Mouse (Mus musculus) layer of hippocampus, adult 18-20 months (tissue): ENCODE results near the gene Stambpl1. TPM values are rescaled to one million over a fixed set of nuclear protein-coding genes. Genes with fewer than 3 reads are reported as not detected.

Experiments
- DNase-seq, 2 experiments: peaks; one replicate each; pipeline ENCODE4 v3.0.0; 2022; ENCODE audit warnings: low spot score in 2 of 2
- long read RNA-seq: library from polyadenylated mRNA; stranded (forward); transcript quantifications from one replicate; pipeline ENCODE4 v2.0.0, GENCODE M21; 2021
- total RNA-seq, 2 experiments: library from RNA; stranded (reverse); gene quantifications; 2 replicates each; pipeline ENCODE4 v1.2.3; 2021

Gene Stambpl1
- total RNA-seq = 10 to 100 TPM; 19.8 to 20.9 TPM
- long read RNA-seq, transcript Stambpl1-201 (11 exons, 2,024 nt) = major isoform, 10 of 16 reads
- long read RNA-seq, partial matches to known transcripts = 0 of 16 reads
- long read RNA-seq, other reads (novel, unspliced or antisense) = 6 of 16 reads

DNA sequence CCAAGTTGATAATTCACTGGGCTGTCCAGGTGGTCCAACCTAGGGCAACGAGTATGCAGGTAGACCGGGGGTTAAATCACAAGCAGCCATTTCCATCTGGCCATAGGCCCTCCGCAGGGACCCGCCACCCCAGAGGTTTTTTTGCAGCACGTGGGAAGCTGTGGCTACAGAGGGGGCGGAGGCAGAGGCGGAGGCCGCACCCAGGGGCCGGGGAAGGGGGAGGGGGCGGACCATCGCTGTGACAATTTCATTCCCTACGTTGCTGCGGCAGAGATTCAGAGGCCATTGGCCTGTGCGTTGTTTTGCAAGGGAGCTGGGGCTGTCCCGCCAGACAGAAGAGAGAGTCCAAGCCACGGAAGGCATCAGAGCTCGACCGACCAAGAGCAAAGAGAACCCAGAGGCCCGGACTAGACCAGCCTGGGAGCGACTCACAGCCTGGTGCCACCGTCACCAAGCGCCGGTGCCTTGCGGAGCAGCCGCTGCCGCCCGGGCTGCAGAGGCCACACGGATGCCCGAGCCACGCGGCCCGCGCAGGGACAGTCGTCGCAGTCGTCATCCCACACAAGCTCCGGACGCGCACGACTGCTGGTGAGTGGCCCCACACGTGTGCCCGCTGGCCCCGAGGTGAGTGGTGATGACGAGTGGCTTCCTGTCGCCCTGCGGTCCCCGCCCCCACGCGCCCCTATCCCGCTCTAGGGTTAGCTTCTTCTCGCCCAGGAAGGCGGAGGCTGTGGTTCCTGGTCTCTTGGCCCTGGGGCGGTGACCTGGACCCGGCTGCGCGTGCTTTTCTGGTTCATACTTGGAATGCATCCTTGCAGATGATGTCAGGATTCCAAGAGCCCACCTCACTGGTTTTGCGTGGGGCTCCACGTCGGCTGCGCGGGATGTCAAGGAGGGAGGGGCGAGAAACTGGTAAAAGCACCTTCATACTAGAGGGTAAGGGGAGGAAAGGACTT is at the start of gene Stambpl1:
Gene Stambpl1, plus strand, starts transcription at position 222 of the 956 bp plus-strand sequence.
- DNase-seq = peak; percentile 63 to 68

- no peak for DNase-seq
Observed at GRCm38 (mm10) chr19:34148421-34148820, 43.6 kb upstream of the Stambpl1 start.

- peak in 1 of 2 experiments; percentile 28 for DNase-seq
Observed at GRCm38 (mm10) chr19:34151909-34152308, 40.1 kb upstream of the Stambpl1 start.

DNA sequence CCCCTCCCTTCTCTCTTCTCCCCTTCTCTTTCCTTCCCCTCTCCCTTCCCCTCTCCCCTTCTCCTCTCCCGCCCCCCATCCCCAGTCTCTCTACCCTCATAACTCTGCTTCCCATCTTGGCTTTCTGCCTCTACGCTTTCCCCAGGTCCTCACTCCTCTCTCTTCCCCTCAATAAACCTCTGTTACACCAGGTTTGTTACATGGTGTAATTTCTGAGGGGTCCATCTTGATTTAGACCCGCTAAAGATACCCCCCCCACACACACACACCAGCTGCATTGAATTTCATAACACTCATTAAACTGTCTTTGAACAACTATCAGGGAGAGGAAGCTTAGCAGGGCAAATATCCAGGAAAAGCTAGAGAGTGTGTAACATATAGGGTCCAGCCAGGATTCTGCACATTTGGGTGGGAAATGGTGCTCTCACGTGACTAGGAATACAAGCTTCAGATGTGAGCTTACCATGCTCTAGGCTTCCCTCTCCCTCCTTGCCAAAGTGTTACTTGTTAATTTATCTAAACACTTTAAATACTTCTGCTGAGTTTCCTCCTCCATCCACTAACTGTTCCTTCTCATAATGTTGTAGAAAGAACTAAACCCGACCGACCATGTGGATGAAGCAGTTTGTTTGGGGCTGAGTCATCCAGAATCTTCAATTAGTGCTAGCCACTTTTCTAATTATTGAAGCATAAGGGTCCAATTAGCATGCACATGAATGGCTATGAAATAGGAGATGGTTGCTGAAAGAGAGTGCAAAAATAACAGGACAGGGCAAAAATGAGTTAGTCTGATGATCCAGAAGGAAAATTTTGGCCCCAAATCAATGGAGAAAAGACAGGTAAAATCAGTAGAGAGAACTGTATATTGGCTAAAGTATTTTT is 38.5 kb upstream of the Stambpl1 start:
- DNase-seq = peak in 1 of 2 experiments; percentile 9

GRCm38 (mm10) chr19:34162693-34163092 is 29.3 kb upstream of the Stambpl1 start:
- DNase-seq = no peak

DNA sequence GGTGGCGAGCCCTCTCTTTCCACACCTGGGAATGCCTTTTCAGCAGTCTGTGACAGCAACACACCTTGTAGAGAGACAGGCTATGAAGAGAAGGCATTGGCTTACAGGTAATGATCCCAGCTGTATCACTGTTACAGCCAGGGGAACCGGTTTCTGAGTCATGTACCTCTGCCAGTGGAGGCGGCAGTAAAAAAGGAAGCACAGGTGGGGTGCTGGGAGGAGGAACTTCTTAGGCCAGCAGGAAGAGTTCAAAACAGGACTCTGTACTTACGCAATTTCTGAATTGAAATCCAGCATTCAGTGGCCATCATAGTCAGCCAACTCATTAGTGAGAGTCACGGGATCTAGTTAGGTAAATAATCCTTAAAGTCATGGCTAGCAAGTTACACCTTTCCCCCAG is 26.1 kb upstream of the Stambpl1 start, which contains the start of gene Ankrd22:
Gene Ankrd22, minus strand, starts transcription at position 163 of the 400 bp plus-strand sequence.
- no peak for DNase-seq

- no peak for DNase-seq
Observed at GRCm38 (mm10) chr19:34166386-34166785, 25.6 kb upstream of the Stambpl1 start.

DNA sequence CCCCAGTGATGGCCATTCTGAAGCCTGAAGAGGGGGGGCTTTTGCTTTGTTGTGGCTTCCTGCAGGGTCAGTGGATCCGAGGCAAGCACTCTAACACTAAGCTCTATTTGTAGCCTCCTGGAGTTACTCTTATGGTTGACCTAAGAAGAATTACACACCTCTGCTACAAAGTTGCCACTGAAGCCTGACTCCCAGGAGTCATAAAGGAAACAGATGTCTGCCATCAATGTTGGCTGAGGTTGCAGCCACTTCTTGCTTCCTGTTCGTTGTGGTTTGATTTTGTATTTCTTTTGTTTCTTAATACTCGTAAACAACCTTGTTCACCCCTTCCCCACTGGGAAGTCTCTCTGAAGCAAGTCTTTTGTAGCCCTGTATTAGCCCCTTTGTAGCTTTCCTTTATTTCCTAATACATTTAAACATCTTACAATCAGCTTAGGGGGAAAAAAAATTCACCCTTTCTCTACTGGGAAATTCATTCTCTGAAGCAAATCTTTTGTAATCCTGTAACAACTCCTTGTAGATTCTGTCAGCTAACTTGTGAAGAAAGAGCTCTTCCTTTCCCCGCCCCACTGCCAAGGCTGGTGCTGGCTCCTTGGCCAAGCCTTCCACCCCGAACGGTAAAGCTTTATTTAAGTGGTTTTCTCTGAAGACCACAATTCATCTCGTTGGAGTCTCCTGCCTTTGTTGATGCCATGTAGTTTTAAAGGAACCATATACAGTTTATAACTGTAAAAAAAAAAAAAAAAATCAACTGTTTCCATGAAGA is 23.9 kb upstream of the Stambpl1 start:
- DNase-seq = no peak

DNA sequence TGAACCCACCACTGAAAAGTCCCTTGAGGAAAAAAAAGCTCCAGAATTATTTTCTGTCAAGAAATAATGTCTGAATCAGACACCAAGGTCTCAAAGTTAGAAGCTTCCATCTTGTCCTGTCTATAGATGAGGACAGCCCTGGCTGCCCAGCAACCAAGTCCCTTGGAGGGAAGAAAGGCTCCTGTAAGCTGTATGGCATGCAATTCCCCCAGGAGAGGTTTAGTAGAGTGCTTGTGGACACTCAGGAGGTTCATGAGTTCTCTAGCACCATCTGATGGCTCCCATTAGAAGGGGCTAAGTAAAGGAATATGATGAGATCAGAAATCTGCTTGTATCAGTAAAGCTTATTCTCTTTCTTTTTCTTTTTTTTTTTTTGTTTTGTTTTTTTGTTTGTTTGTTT is 22.9 kb upstream of the Stambpl1 start:
- no peak for DNase-seq

GRCm38 (mm10) chr19:34171167-34171566 is 20.9 kb upstream of the Stambpl1 start:
- DNase-seq = no peak

DNA sequence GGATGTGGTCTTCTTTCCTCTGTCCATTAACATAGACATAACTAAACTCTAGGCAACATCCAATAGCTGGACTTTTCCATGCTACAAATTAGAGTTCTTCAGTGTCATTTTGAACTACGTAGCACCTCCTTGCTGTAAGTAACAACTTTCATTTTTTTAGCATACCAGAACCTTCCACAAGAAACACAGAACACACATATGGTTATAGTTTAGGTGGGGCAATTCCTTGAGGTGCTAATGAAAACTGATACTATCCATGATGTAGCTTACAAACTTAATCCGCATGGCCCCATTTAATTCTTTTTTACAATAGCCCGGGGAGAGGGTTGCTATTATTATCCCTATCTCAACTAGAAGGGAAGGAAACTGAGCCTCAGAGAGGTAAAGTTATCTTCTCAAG is 18.0 kb upstream of the Stambpl1 start:
- no peak for DNase-seq

DNA sequence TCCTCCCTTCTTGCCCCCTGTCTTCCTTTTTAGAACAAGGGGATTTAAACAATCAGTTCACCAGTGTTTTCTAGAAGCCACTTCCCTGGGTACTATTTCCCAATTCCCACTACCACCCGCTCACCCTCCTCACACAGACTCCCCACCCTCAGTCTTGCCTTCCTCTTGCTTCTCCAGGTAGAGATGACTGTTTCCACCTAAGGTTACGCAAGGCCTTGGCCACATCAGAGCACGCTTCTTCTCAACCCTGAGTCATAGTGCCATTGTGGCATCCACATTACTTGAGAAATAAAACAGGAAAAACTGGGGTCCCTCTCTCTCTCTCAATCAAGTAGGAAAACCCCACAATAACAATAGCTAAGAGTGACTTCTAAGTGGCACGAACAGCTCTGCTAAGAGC is 12.9 kb upstream of the Stambpl1 start:
- DNase-seq = no peak

DNA sequence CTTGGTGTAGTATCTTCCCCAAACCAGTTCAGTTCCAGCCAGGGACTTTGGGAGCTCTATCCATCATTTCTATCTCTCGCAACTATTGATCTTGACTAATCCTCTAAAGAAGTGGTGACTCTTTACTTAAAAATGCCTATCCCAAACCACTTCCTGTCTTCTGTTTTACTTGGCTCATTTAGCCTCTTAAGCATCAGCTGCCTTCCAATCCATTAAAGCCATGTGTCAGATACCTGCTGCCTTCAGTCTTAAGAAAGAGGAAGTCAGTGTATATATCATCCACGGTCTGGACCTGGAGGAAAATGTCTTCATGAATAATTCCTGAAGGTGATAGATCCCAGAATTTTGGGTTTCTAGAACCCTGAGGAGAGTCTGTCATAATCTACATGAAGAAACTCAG is 11.7 kb upstream of the Stambpl1 start:
- DNase-seq = no peak

DNA sequence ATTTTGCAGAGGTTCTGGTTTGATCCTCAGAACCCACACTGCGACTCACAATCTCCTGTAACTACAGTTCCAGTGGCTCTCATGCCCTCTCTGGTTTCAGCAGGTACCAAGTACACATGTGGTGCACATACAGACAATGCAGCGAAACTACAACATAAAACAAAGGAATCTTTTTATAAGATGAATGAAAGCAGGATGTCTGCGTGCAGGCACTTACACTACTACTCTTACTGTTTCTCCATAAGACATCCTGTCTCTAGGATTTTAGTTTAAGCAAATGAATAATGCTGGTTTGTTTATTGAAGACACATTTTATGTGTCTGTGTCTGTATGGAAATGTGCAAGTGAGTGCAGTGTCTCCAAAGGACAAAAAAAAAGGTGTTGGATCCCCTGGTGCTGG is 10.8 kb upstream of the Stambpl1 start:
- DNase-seq = no peak

GRCm38 (mm10) chr19:34182490-34182889 is 9.5 kb upstream of the Stambpl1 start:
- DNase-seq = no peak

- DNase-seq = no peak
Observed at GRCm38 (mm10) chr19:34186845-34187244, 5.2 kb upstream of the Stambpl1 start.

DNA sequence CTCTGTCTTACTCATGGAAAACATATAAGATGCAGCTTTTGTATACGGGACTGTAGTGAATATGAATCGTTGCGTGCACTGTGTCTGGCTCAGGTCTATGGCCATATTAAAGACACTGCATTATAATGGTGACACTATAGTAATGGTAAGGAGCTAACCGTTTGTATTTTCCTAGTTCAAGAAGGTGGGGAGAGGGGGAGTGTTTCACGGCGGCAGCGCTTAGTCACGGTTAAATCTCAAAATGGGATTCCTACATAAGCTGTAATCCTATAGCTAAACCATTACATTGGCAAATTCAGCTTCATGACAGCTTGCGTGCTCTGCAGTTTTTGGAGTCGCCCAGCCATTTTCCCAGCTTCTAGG is 403 bp upstream of the Stambpl1 start:
- DNase-seq = peak in 1 of 2 experiments; percentile 44

DNA sequence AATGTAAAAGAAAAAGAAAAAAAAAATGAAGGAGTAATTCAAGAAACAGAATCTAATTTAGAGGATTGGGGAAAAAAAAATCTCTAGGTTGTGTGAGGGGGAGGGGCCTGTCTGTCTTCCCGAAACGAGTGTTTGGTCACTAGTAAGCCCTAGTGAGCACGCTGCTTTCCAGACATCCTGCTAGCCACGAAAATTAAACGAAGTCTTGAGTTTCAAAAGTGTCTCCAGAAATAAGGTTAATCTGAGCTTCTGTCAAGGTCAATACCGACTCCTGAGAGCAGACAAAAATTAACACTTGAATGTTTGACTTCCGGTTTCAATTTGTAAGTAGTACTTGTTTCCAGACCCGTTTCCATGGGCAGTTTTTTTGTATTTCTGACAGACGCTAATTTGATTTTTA is 1.1 kb downstream of the Stambpl1 start:
- DNase-seq = peak in 1 of 2 experiments; percentile 53

- DNase-seq = no peak
Observed at GRCm38 (mm10) chr19:34193683-34194082, 1.7 kb downstream of the Stambpl1 start.

DNA sequence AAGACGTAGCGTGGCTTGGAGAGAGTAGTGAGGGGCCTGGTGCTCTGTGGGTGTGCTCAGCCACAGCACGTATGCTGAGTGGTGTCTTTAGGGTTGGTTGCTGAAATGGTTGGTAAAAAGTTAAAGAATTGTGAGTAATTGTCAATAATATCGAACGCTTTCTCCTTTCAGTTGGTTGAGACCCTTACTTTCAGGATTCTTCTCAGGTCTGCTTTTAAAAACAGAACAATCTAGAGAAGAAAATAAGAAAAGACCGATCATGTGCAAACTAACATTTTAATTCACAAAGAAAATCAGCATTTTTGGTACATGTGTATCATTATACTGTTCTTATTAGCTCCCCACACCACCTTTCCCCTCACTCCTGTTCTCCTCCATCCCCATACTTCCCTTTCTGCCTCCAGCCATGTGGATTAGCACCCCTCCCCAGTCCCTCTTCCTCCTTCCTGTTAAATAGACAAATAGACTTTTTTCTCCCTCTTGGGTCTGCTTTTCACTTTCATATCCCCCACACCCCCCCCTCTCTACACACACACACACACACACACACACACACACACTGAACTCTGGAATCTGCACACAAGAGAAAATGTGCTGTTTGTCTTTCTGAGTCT is 2.2 kb downstream of the Stambpl1 start:
- DNase-seq = no peak
